Mouse (Mus musculus) effector memory CD4-positive, alpha-beta T cell, adult 5 months (primary cell): ENCODE results near the gene Gm3233. TPM values are rescaled to one million over a fixed set of nuclear protein-coding genes. Genes with fewer than 3 reads are reported as not detected.

Source experiments
- polyA plus RNA-seq: library from polyadenylated mRNA; unstranded; fragments of 100-300 nt; shearing (Covaris generic); gene quantifications from one replicate; pipeline ENCODE4 v1.2.1, GENCODE M21; 2017

Gm3233 gene
- not detected for polyA plus RNA-seq

GRCm38 (mm10) chr10:77759582-77759981 is at the start of gene Gm3233:
Gm3233 (minus strand) TSS chr10:77759682.

GRCm38 (mm10) chr10:77798921-77799508 is 39.5 kb upstream of the Gm3233 start, which contains the start of gene Gm19668:
Gm19668 (minus strand) TSS chr10:77799133.

GRCm38 (mm10) chr10:77794976-77795375 is 35.5 kb upstream of the Gm3233 start, which contains the start of gene Gm9639:
Gm9639 (minus strand) TSS chr10:77795076.

GRCm38 (mm10) chr10:77787876-77788275 is 28.4 kb upstream of the Gm3233 start, which contains the start of gene Gm7137:
Gm7137 (minus strand) TSS chr10:77788200.

GRCm38 (mm10) chr10:77782442-77782841 is 23.0 kb upstream of the Gm3233 start, which contains the start of gene Gm3250:
Gm3250 (minus strand) TSS chr10:77782542.

GRCm38 (mm10) chr10:77776844-77777243 is 17.4 kb upstream of the Gm3233 start, which contains the start of gene Gm7138:
Gm7138 (minus strand) TSS chr10:77776944.

GRCm38 (mm10) chr10:77771225-77771624 is 11.7 kb upstream of the Gm3233 start, which contains the start of gene Gm3238:
Gm3238 (minus strand) TSS chr10:77771325.

GRCm38 (mm10) chr10:77751254-77751653 is 8.2 kb downstream of the Gm3233 start, which contains the start of gene Gm9736:
Gm9736 (minus strand) TSS chr10:77751354.

GRCm38 (mm10) chr10:77741924-77742688 is 17.4 kb downstream of the Gm3233 start, which contains the start of gene Gm18596:
Gm18596 (minus strand) TSS chr10:77742638.

GRCm38 (mm10) chr10:77726186-77726585 is 33.3 kb downstream of the Gm3233 start, which contains the start of gene Gm10100:
Gm10100 (plus strand) TSS chr10:77726486.

GRCm38 (mm10) chr10:77720299-77720698 is 39.2 kb downstream of the Gm3233 start, which contains the start of gene Krtap12-1:
Krtap12-1 (plus strand) TSS chr10:77720599.

GRCm38 (mm10) chr10:77715507-77715906 is 44.0 kb downstream of the Gm3233 start, which contains the start of gene Gm10142:
Gm10142 (plus strand) TSS chr10:77715807.

GRCm38 (mm10) chr10:77711157-77711556 is 48.3 kb downstream of the Gm3233 start, which contains the start of gene Gm10024:
Gm10024 (plus strand) TSS chr10:77711457.

Other genes with a start within 250 kb of the Gm3233 start
- gene Fam207a, start 243.9 kb downstream of the Gm3233 start, polyA plus RNA-seq: 23.3 TPM
- gene Itgb2, start 229.4 kb downstream of the Gm3233 start, polyA plus RNA-seq: 547 TPM
- gene Pttg1ip, start 178.0 kb downstream of the Gm3233 start, polyA plus RNA-seq: 86.6 TPM
- gene Sumo3, start 153.6 kb downstream of the Gm3233 start, polyA plus RNA-seq: 103 TPM
- not detected for gene Gm49325, start 153.5 kb downstream of the Gm3233 start, polyA plus RNA-seq
- 54.5 TPM for gene Ube2g2, start 137.4 kb downstream of the Gm3233 start, polyA plus RNA-seq
- 0.70 TPM for gene Tspear, start 73.1 kb downstream of the Gm3233 start, polyA plus RNA-seq
- gene Gm19402, start 68.9 kb downstream of the Gm3233 start, polyA plus RNA-seq: not detected
- not detected for gene Gm9508, start 62.4 kb downstream of the Gm3233 start, polyA plus RNA-seq
- gene Gm10272, start 53.1 kb downstream of the Gm3233 start, polyA plus RNA-seq: not detected
- not detected for gene Gm10024, start 48.2 kb downstream of the Gm3233 start, polyA plus RNA-seq
- gene Gm10142, start 43.9 kb downstream of the Gm3233 start, polyA plus RNA-seq: not detected
- not detected for gene Krtap12-1, start 39.1 kb downstream of the Gm3233 start, polyA plus RNA-seq
- not detected for gene Gm10100, start 33.2 kb downstream of the Gm3233 start, polyA plus RNA-seq
- not detected for gene Gm18596, start 17.0 kb downstream of the Gm3233 start, polyA plus RNA-seq
- gene Gm9736, start 8.3 kb downstream of the Gm3233 start, polyA plus RNA-seq: not detected
- not detected for gene Gm3238, start 11.6 kb upstream of the Gm3233 start, polyA plus RNA-seq
- not detected for gene Gm7138, start 17.3 kb upstream of the Gm3233 start, polyA plus RNA-seq
- gene Gm3250, start 22.9 kb upstream of the Gm3233 start, polyA plus RNA-seq: not detected
- gene Gm7137, start 28.5 kb upstream of the Gm3233 start, polyA plus RNA-seq: not detected
- gene Gm9639, start 35.4 kb upstream of the Gm3233 start, polyA plus RNA-seq: not detected
- not detected for gene Gm19668, start 39.5 kb upstream of the Gm3233 start, polyA plus RNA-seq
- gene Gm9507, start 52.2 kb upstream of the Gm3233 start, polyA plus RNA-seq: not detected
- gene Gm2696, start 55.0 kb upstream of the Gm3233 start, polyA plus RNA-seq: not detected
- not detected for gene Krtap10-4, start 67.4 kb upstream of the Gm3233 start, polyA plus RNA-seq
- not detected for gene Krtap10-10, start 76.3 kb upstream of the Gm3233 start, polyA plus RNA-seq
- gene Gm36176, start 87.1 kb upstream of the Gm3233 start, polyA plus RNA-seq: not detected
- gene Gm10318, start 93.2 kb upstream of the Gm3233 start, polyA plus RNA-seq: not detected
- not detected for gene Gm3285, start 102.3 kb upstream of the Gm3233 start, polyA plus RNA-seq
- not detected for gene Lrrc3, start 142.9 kb upstream of the Gm3233 start, polyA plus RNA-seq
- 0.74 TPM for gene Trpm2, start 210.9 kb upstream of the Gm3233 start, polyA plus RNA-seq
- gene 1810043G02Rik, start 218.8 kb upstream of the Gm3233 start, polyA plus RNA-seq: 7.1 TPM